ENCODE assay signal across 22 mouse cellular contexts in genomic region chr7:36262124-36262710, GRCm38 (mm10).
DNase-seq lines count a peak whose midpoint lies in the region; ATAC-seq and TF ChIP-seq lines count a peak whose summit lies in the region.
"Had no signal": no experiment of that assay in that cellular context is flagged by ENCODE, and none has a peak within 500 bp of the region (broad histone marks: within the 10 kb centered on the region; RNA-seq: fewer than 3 reads in every experiment).

No protein-coding gene starts in this region.

- intact Hi-C loops in gastrocnemius, adult 2 months (cut with DNase I) = no loop called here
- intact Hi-C loops in left cerebral cortex, postnatal 36 days (cut with DNase I) = no loop called here
- intact Hi-C loops in left cerebral cortex, adult 2 months (cut with DNase I) = loop anchor here (2.0 to 10.0 kb wide), 3 partner anchors 73 to 1083 kb away; no protein-coding TSS in a partner anchor

- no peak for DNase-seq in gastrocnemius, adult 2 months
- no peak for DNase-seq in gastrocnemius, postnatal 25 days
- peak; percentile 10 to 17 for DNase-seq in left cerebral cortex, postnatal 36 days (ENCODE audit: low spot score in 2 of 2)
- DNase-seq in left cerebral cortex, adult 2 months (ENCODE audit: extremely low spot score in 1 of 2, low spot score in 2 of 2) = no peak
- DNase-seq in right cerebral cortex, adult 2 months (ENCODE audit: low spot score in 2 of 2) = peak; percentile 9 to 19
- DNase-seq in right cerebral cortex, postnatal 4 days = no peak
- DNase-seq: adrenal gland, postnatal 10 days; cerebellum, adult 11 months; cerebellum, postnatal 10 days; forebrain, postnatal 0 days; heart, postnatal 14 days; kidney, adult 9 months; layer of hippocampus, adult 9-11 months; thymus, postnatal 14 days had no signal

- no peak for ATAC-seq in monocyte, adult 5-6 weeks (replicated peaks; ENCODE audit: insufficient number of reproducible peaks, low FRiP score, low TSS enrichment, poor library complexity, severe bottlenecking)
- ATAC-seq: activated CD4-positive, CD25-positive, alpha-beta regulatory T cell, adult 4 months; forebrain, postnatal 0 days; midbrain, embryonic 13.5 days had no signal

- H3K27ac ChIP-seq in gastrocnemius, adult 2 months = peak overlapping the region; percentile 62
- H3K27ac ChIP-seq in left cerebral cortex, adult 2 months = no peak overlapping the region
- H3K27ac ChIP-seq: embryonic facial prominence, embryonic 13.5 days; hindbrain, embryonic 14.5 days; limb, embryonic 13.5 days; midbrain, embryonic 13.5 days had no signal

- TF ChIP-seq CTCF in gastrocnemius, adult 2 months (IDR thresholded peaks at IDR 0.05) = no peak
- TF ChIP-seq CTCF in left cerebral cortex, adult 2 months (IDR thresholded peaks at IDR 0.05) = no peak

- H3K4me3 ChIP-seq in gastrocnemius, adult 2 months = no peak overlapping the region
- H3K4me3 ChIP-seq in left cerebral cortex, adult 2 months = no peak overlapping the region
- H3K4me3 ChIP-seq: embryonic facial prominence, embryonic 13.5 days; heart, embryonic 12.5 days; limb, embryonic 13.5 days; midbrain, embryonic 13.5 days; myocyte had no signal

Comparison
In these comparisons a context has a peak if more than half of its experiments do, and no peak if none do; other contexts are left out.
1. DNase-seq: peak in left cerebral cortex, postnatal 36 days (2 of 2) and right cerebral cortex, adult 2 months (2 of 2); none in gastrocnemius, adult 2 months (single experiment), gastrocnemius, postnatal 25 days (single experiment), left cerebral cortex, adult 2 months (0 of 2) and right cerebral cortex, postnatal 4 days (single experiment).